Mouse (Mus musculus) forebrain, embryonic 11.5 days (tissue): ENCODE data around the gene Rrp12. TPM values are rescaled to one million over a fixed set of nuclear protein-coding genes. Genes with fewer than 3 reads are reported as not detected.

ENCODE experiments used
- ATAC-seq: fragments of 200-750 bp; cut with Nextera tagmentation; replicated peaks from 2 replicates; pipeline ENCODE4 v1.8.0; 2017; ENCODE audit warnings: moderate TSS enrichment; ENCODE audit not compliant: low FRiP score
- DNase-seq: peaks from one replicate; pipeline ENCODE4 v3.0.0-alpha.2; 2017; ENCODE audit warnings: low spot score
- H3K27ac ChIP-seq: fragments of 300-500 bp; sonication (generic); 2 replicates; pipeline ENCODE4 v1.5.1; 2014; ENCODE audit warnings: low read depth, low read length
- H3K27me3 ChIP-seq: fragments of 300-500 bp; sonication (generic); 2 replicates; pipeline ENCODE4 v1.6.1; 2014; ENCODE audit warnings: mild to moderate bottlenecking, low read length, mixed read lengths; ENCODE audit not compliant: control insufficient read depth, insufficient read depth
- H3K36me3 ChIP-seq: fragments of 300-500 bp; sonication (generic); 2 replicates; pipeline ENCODE4 v1.6.1; 2014; ENCODE audit warnings: mild to moderate bottlenecking, low read length, moderate library complexity, mixed read lengths; ENCODE audit not compliant: control insufficient read depth, insufficient read depth
- H3K4me1 ChIP-seq: fragments of 300-500 bp; sonication (generic); replicated peaks from 2 replicates; pipeline ENCODE4 v1.6.1; 2014; ENCODE audit warnings: low read length, mixed read lengths; ENCODE audit not compliant: control insufficient read depth, insufficient read depth
- H3K4me2 ChIP-seq: fragments of 300-500 bp; sonication (generic); 2 replicates; pipeline ENCODE4 v1.6.1; 2014; ENCODE audit warnings: low read depth, mild to moderate bottlenecking, low read length, moderate library complexity, mixed read lengths; ENCODE audit not compliant: severe bottlenecking
- H3K4me3 ChIP-seq: fragments of 300-500 bp; sonication (generic); 2 replicates; pipeline ENCODE4 v1.5.1; 2014; ENCODE audit warnings: low read depth, low read length
- H3K9ac ChIP-seq: fragments of 300-500 bp; sonication (generic); 2 replicates; pipeline ENCODE4 v1.6.1; 2014; ENCODE audit warnings: low read length
- H3K9me3 ChIP-seq: fragments of 300-500 bp; sonication (generic); 2 replicates; pipeline ENCODE4 v1.6.1; 2016; ENCODE audit warnings: low read length, mixed read lengths; ENCODE audit not compliant: control insufficient read depth
- whole genome bisulfite sequencing: fragments of 180-500 bp; shearing (Covaris S2); extraction: QIAGEN DNeasy Blood & Tissue Kit; methylation state at CpG from one replicate; pipeline ENCODE4 v1.1.7; 2014; 5-methylcytosine and 5-hydroxymethylcytosine counted together
- polyA plus RNA-seq: library from polyadenylated mRNA; unstranded; fragments of >200 nt; fragmentation: Nextera tagmentation; extraction: Ambion mirVana; gene quantifications from 2 replicates; pipeline ENCODE4 v1.2.1, GENCODE M21; 2014

Gene Rrp12
- polyA plus RNA-seq, 1 experiment from 2014 or later, result 26.1 TPM

- Histone ChIP-seq H3K4me2 (no peak overlapping the region), H3K4me1 (peaks cover 2% of the 10 kb centered on the region), H3K4me3 (no peak overlapping the region), H3K27ac (no peak overlapping the region), H3K9ac (no peak overlapping the region), H3K9me3 (no peaks in the 10 kb centered on the region), H3K27me3 (no peaks in the 10 kb centered on the region), H3K36me3 (no peaks in the 10 kb centered on the region)
- WGBS, result 95% methylated on average over 3 of the region's 3 CpGs
- no peak for ATAC-seq
- no peak for DNase-seq
These were observed 12.8 kb upstream of the Rrp12 start for GRCm38 (mm10) chr19:41908736-41909135.

DNA sequence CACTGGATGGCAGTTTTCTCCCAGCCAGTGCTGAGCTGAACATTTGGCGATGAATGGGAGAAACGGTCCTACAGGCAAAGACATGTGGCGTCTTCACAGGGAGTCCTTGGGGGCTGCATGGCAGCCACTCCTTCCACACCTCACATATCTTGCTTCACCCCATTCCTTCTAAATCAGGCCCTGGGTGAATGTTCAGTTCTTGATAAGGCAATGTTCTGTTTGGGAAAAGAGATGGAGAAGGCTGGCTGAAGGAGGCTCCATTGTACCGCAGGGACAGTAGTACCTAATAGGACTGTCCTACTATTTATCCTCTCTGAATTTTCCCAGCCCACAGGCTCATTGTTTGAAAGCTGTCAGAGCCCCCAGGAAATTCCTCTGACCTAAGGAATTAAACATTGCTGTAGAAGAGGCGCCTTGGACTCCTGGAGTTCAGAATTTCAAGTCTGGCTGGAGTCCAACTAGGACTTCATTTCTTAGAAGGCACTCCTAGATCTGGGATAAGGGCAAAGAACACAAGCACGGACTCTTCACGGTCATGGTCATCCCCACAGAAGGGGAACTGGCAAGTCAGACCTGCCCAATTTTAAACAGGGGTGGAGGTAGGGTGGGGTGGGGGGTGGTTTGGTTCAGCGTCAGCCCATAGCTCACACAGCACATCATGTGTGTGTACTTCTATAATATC lies 11.2 kb upstream of the Rrp12 start:
- ATAC-seq (no peak), DNase-seq (no peak)
- no peak overlapping the region for H3K4me2 ChIP-seq
- H3K9ac ChIP-seq, result no peak overlapping the region
- H3K27me3 ChIP-seq, result no peaks in the 10 kb centered on the region
- no peaks in the 10 kb centered on the region for H3K36me3 ChIP-seq
- no peaks in the 10 kb centered on the region for H3K9me3 ChIP-seq
- no peak overlapping the region for H3K4me3 ChIP-seq
- 59% methylated on average over 8 of the region's 8 CpGs for WGBS
- H3K27ac ChIP-seq, result no peak overlapping the region
- no peaks in the 10 kb centered on the region for H3K4me1 ChIP-seq

DNA sequence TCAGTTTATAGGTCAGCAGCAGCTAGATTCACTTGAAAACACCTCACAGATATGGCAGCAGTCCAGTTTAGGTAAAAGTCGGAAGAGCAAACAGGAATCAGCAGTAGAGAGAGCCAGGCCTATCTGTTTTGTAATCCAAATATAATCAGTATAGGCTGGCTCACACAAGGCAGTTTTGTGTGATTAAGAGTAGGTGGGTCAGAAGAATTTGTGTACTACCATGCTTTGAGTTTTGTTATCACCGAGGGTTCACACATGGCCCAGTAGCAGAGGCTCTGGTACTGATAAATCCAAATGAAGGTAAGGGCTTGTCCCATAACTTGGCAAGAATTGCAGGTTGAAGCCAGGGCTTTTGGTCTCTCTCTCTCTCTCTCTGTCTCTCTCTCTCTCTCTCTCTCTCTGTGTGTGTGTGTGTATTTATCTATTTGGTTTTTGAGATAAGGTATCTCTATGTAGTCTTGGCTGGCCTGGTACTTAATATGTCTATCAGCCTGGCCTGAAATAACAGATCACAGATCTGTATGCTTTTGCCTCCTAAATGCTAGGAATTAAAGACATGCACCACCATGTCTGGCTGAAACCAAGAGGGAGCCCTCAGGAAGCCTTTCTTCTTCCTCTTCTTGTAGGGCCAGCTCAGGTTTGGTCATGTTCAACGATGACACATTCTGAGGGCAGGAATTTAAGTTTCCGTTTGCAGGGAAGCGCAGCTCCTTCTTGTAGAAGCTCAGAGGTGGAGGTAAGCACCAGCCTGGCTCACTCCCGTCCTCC lies 10.5 kb upstream of the Rrp12 start:
- ATAC-seq (no peak), DNase-seq (no peak)
- H3K4me3 ChIP-seq, result no peak overlapping the region
- no peak overlapping the region for H3K9ac ChIP-seq
- no peaks in the 10 kb centered on the region for H3K4me1 ChIP-seq
- 66% methylated on average over 6 of the region's 6 CpGs for WGBS
- no peak overlapping the region for H3K4me2 ChIP-seq
- H3K27ac ChIP-seq, result no peak overlapping the region
- H3K27me3 ChIP-seq, result no peaks in the 10 kb centered on the region
- no peaks in the 10 kb centered on the region for H3K36me3 ChIP-seq
- H3K9me3 ChIP-seq, result no peaks in the 10 kb centered on the region

- Histone ChIP-seq H3K9ac (no peak overlapping the region), H3K27ac (no peak overlapping the region), H3K4me3 (no peak overlapping the region), H3K4me2 (no peak overlapping the region), H3K27me3 (no peaks in the 10 kb centered on the region), H3K36me3 (no peaks in the 10 kb centered on the region), H3K4me1 (no peaks in the 10 kb centered on the region), H3K9me3 (no peaks in the 10 kb centered on the region)
- 93% methylated on average over 2 of the region's 2 CpGs for WGBS
- DNase-seq (no peak), ATAC-seq (no peak)
These were observed 9.3 kb upstream of the Rrp12 start for GRCm38 (mm10) chr19:41905246-41905645.

GRCm38 (mm10) chr19:41902848-41903593 lies 7.0 kb upstream of the Rrp12 start:
- DNase-seq (no peak), ATAC-seq (no peak)
- no peaks in the 10 kb centered on the region for H3K4me1 ChIP-seq
- H3K27ac ChIP-seq, result no peak overlapping the region
- no peak overlapping the region for H3K4me3 ChIP-seq
- no peaks in the 10 kb centered on the region for H3K27me3 ChIP-seq
- 87% methylated on average over 10 of the region's 10 CpGs for WGBS
- H3K4me2 ChIP-seq, result no peak overlapping the region
- no peaks in the 10 kb centered on the region for H3K9me3 ChIP-seq
- H3K9ac ChIP-seq, result no peak overlapping the region
- no peaks in the 10 kb centered on the region for H3K36me3 ChIP-seq

GRCm38 (mm10) chr19:41901696-41902095 lies 5.7 kb upstream of the Rrp12 start:
- WGBS, result 46% methylated on average over 2 of the region's 2 CpGs
- no peaks in the 10 kb centered on the region for H3K9me3 ChIP-seq
- no peaks in the 10 kb centered on the region for H3K36me3 ChIP-seq
- no peak overlapping the region for H3K27ac ChIP-seq
- no peaks in the 10 kb centered on the region for H3K4me1 ChIP-seq
- H3K27me3 ChIP-seq, result no peaks in the 10 kb centered on the region
- ATAC-seq (no peak), DNase-seq (no peak)
- H3K9ac ChIP-seq, result no peak overlapping the region
- no peak overlapping the region for H3K4me3 ChIP-seq
- H3K4me2 ChIP-seq, result no peak overlapping the region

DNA sequence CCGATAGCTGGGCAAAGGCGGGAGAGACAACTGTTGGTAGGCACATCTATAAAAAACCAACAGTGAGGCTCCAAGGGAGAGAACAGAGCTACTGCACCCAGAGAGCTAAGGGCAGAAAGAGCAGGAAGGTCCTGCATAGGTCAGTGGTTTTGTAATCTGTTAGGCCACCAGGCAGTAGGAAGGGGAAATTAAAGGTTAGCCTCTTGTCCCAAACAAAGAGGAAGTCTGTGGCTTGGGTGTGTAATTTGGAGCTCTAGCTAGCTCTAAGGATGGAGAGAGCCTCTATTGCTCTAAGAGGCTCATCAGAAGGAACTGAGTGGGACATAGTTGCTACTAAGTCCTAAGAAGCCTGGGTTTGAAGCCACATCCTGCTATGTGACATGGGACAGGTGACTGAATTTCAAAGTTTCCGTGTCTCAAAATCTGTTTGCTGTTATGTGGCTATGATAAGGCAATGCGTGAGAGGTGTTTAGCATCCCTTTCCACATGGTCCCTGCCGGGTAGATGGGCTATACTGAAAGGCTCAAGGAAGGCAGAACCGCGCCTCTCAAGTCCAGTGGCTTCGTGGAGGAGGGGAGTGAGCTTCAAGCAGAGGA lies 4.6 kb upstream of the Rrp12 start:
- WGBS, result 87% methylated on average over 8 of the region's 8 CpGs
- ATAC-seq, result no peak
- Histone ChIP-seq H3K9me3 (no peaks in the 10 kb centered on the region), H3K4me2 (no peak overlapping the region), H3K27ac (no peak overlapping the region), H3K36me3 (no peaks in the 10 kb centered on the region), H3K9ac (no peak overlapping the region), H3K27me3 (no peaks in the 10 kb centered on the region), H3K4me3 (no peak overlapping the region), H3K4me1 (no peaks in the 10 kb centered on the region)
- DNase-seq, result no peak

DNA sequence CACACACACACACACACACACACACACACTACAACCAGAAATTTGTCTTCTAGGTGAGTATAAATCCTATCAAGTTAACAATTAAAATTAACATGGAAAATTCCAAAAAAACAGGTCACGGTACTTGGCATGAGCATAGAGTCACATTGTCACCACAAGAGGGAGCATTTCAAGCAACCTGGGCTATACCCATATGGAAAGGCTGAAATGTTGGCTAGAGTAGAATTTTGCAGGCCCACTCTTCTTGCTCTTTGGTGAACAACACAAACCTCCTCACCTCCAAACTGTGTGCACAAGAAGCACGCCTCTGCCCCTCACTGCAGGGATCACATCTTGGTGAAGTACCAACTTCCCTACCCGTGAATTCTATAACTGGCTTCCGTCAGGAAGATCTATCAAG lies 2.9 kb upstream of the Rrp12 start:
- DNase-seq (no peak), ATAC-seq (no peak)
- no peak overlapping the region for H3K4me3 ChIP-seq
- no peaks in the 10 kb centered on the region for H3K36me3 ChIP-seq
- no peak overlapping the region for H3K4me2 ChIP-seq
- 47% methylated on average over 4 of the region's 4 CpGs for WGBS
- H3K9ac ChIP-seq, result no peak overlapping the region
- H3K9me3 ChIP-seq, result no peaks in the 10 kb centered on the region
- H3K27ac ChIP-seq, result no peak overlapping the region
- H3K4me1 ChIP-seq, result peaks cover 6% of the 10 kb centered on the region; the same call in 1 of the 2 replicates
- no peaks in the 10 kb centered on the region for H3K27me3 ChIP-seq
